Comparison of ENCODE assay signal across 18 mouse cellular contexts in genomic region chr2:47776965-47777364, GRCm38 (mm10).
"Had no signal": no experiment of that assay in that cellular context is flagged by ENCODE, and none has a peak within 500 bp of the region (broad histone marks: within the 10 kb centered on the region; RNA-seq: fewer than 3 reads in every experiment).

No protein-coding gene starts in this region.

- H3K9ac ChIP-seq: liver, embryonic 13.5 days; liver, embryonic 15.5 days; liver, postnatal 0 days; lung, embryonic 15.5 days; midbrain, embryonic 13.5 days; midbrain, embryonic 15.5 days; stomach, embryonic 15.5 days had no signal

- H3K36me3 ChIP-seq: liver, embryonic 13.5 days; liver, embryonic 15.5 days; lung, embryonic 15.5 days; midbrain, embryonic 13.5 days; midbrain, embryonic 15.5 days; stomach, embryonic 15.5 days had no signal

- DNase-seq: liver, embryonic 13.5 days; liver, postnatal 0 days; lung, adult 2 months; lung, postnatal 14 days; lung, postnatal 36 days; right cerebral cortex, postnatal 14 days; thymus, adult 2 months; thymus, postnatal 36 days had no signal

- H3K27ac ChIP-seq: liver, embryonic 13.5 days; liver, embryonic 15.5 days; lung, embryonic 15.5 days; macrophage; midbrain, embryonic 13.5 days; midbrain, embryonic 15.5 days; stomach, embryonic 15.5 days; stomach, postnatal 0 days had no signal

- H3K9me3 ChIP-seq: liver, embryonic 13.5 days; liver, embryonic 15.5 days; lung, embryonic 15.5 days; megakaryocyte, embryonic 14.5 days; midbrain, embryonic 13.5 days; midbrain, embryonic 15.5 days; stomach, embryonic 15.5 days had no signal

- H3K27me3 ChIP-seq: liver, embryonic 13.5 days; liver, embryonic 15.5 days; lung, embryonic 15.5 days; megakaryocyte, embryonic 14.5 days; midbrain, embryonic 13.5 days; midbrain, embryonic 15.5 days; stomach, embryonic 15.5 days had no signal

- H3K4me2 ChIP-seq: liver, embryonic 13.5 days; liver, embryonic 15.5 days; lung, embryonic 15.5 days; midbrain, embryonic 11.5 days; midbrain, embryonic 13.5 days; midbrain, embryonic 15.5 days; stomach, embryonic 15.5 days had no signal

- H3K4me1 ChIP-seq: liver, embryonic 13.5 days; liver, embryonic 15.5 days; lung, embryonic 15.5 days; megakaryocyte, embryonic 14.5 days; midbrain, embryonic 13.5 days; midbrain, embryonic 15.5 days; stomach, embryonic 15.5 days had no signal

- H3K4me3 ChIP-seq: liver, embryonic 13.5 days; liver, embryonic 15.5 days; lung, embryonic 15.5 days; megakaryocyte, embryonic 14.5 days; midbrain, embryonic 13.5 days; midbrain, embryonic 15.5 days; stomach, embryonic 15.5 days had no signal

- ATAC-seq: liver, postnatal 0 days; lung, postnatal 0 days; midbrain, embryonic 13.5 days; midbrain, embryonic 15.5 days had no signal
